Mouse (Mus musculus) forebrain, embryonic 11.5 days (tissue): ENCODE measurements around the gene Uap1. TPM values are rescaled to one million over a fixed set of nuclear protein-coding genes. Genes with fewer than 3 reads are reported as not detected.
"Not testable (repeated sequence)": the region's sequence is repeated elsewhere in the genome, so short reads cannot be mapped to it uniquely, and the experiment has no call there.

ENCODE experiments used
- ATAC-seq: fragments of 200-750 bp; cut with Nextera tagmentation; replicated peaks from 2 replicates; pipeline ENCODE4 v1.8.0; 2017; ENCODE audit warnings: moderate TSS enrichment; ENCODE audit not compliant: low FRiP score
- DNase-seq: peaks from one replicate; pipeline ENCODE4 v3.0.0-alpha.2; 2017; ENCODE audit warnings: low spot score
- H3K27ac ChIP-seq: fragments of 300-500 bp; sonication (generic); 2 replicates; pipeline ENCODE4 v1.5.1; 2014; ENCODE audit warnings: low read depth, low read length
- H3K27me3 ChIP-seq: fragments of 300-500 bp; sonication (generic); 2 replicates; pipeline ENCODE4 v1.6.1; 2014; ENCODE audit warnings: mild to moderate bottlenecking, low read length, mixed read lengths; ENCODE audit not compliant: control insufficient read depth, insufficient read depth
- H3K36me3 ChIP-seq: fragments of 300-500 bp; sonication (generic); 2 replicates; pipeline ENCODE4 v1.6.1; 2014; ENCODE audit warnings: mild to moderate bottlenecking, low read length, moderate library complexity, mixed read lengths; ENCODE audit not compliant: control insufficient read depth, insufficient read depth
- H3K4me1 ChIP-seq: fragments of 300-500 bp; sonication (generic); replicated peaks from 2 replicates; pipeline ENCODE4 v1.6.1; 2014; ENCODE audit warnings: low read length, mixed read lengths; ENCODE audit not compliant: control insufficient read depth, insufficient read depth
- H3K4me2 ChIP-seq: fragments of 300-500 bp; sonication (generic); 2 replicates; pipeline ENCODE4 v1.6.1; 2014; ENCODE audit warnings: low read depth, mild to moderate bottlenecking, low read length, moderate library complexity, mixed read lengths; ENCODE audit not compliant: severe bottlenecking
- H3K4me3 ChIP-seq: fragments of 300-500 bp; sonication (generic); 2 replicates; pipeline ENCODE4 v1.5.1; 2014; ENCODE audit warnings: low read depth, low read length
- H3K9ac ChIP-seq: fragments of 300-500 bp; sonication (generic); 2 replicates; pipeline ENCODE4 v1.6.1; 2014; ENCODE audit warnings: low read length
- H3K9me3 ChIP-seq: fragments of 300-500 bp; sonication (generic); 2 replicates; pipeline ENCODE4 v1.6.1; 2016; ENCODE audit warnings: low read length, mixed read lengths; ENCODE audit not compliant: control insufficient read depth
- WGBS: fragments of 180-500 bp; shearing (Covaris S2); extraction: QIAGEN DNeasy Blood & Tissue Kit; methylation state at CpG from one replicate; pipeline ENCODE4 v1.1.7; 2014; 5-methylcytosine and 5-hydroxymethylcytosine counted together
- polyA plus RNA-seq: library from polyadenylated mRNA; unstranded; fragments of >200 nt; fragmentation: Nextera tagmentation; extraction: Ambion mirVana; gene quantifications from 2 replicates; pipeline ENCODE4 v1.2.1, GENCODE M21; 2014

The Uap1 gene
- polyA plus RNA-seq, 1 experiment from 2014 or later: 65.7 TPM

GRCm38 (mm10) chr1:170113616-170114015 is 61.1 kb downstream of the Uap1 start:
- 91% methylated on average over 6 of the region's 6 CpGs for whole genome bisulfite sequencing
- Histone ChIP-seq H3K9ac (no peak overlapping the region), H3K4me1 (no peaks in the 10 kb centered on the region), H3K27me3 (no peaks in the 10 kb centered on the region), H3K9me3 (no peaks in the 10 kb centered on the region), H3K4me3 (no peak overlapping the region), H3K4me2 (no peak overlapping the region), H3K36me3 (no peaks in the 10 kb centered on the region), H3K27ac (no peak overlapping the region)
- DNase-seq (no peak), ATAC-seq (no peak)

GRCm38 (mm10) chr1:170112261-170112660 is 62.5 kb downstream of the Uap1 start:
- H3K27me3 ChIP-seq: no peaks in the 10 kb centered on the region
- no peak overlapping the region for H3K9ac ChIP-seq
- H3K4me3 ChIP-seq: no peak overlapping the region
- no peak for ATAC-seq
- no peaks in the 10 kb centered on the region for H3K9me3 ChIP-seq
- no peaks in the 10 kb centered on the region for H3K4me1 ChIP-seq
- DNase-seq: no peak
- no peaks in the 10 kb centered on the region for H3K36me3 ChIP-seq
- H3K4me2 ChIP-seq: no peak overlapping the region
- WGBS: 90% methylated on average over 10 of the region's 10 CpGs
- no peak overlapping the region for H3K27ac ChIP-seq

GRCm38 (mm10) chr1:170111651-170112226 is 63.0 kb downstream of the Uap1 start:
- DNase-seq: no peak
- no peak overlapping the region for H3K4me3 ChIP-seq
- no peaks in the 10 kb centered on the region for H3K27me3 ChIP-seq
- H3K36me3 ChIP-seq: no peaks in the 10 kb centered on the region
- H3K4me2 ChIP-seq: no peak overlapping the region
- no peak overlapping the region for H3K27ac ChIP-seq
- WGBS: 79% methylated on average over 16 of the region's 16 CpGs
- H3K9me3 ChIP-seq: no peaks in the 10 kb centered on the region
- H3K9ac ChIP-seq: no peak overlapping the region
- H3K4me1 ChIP-seq: no peaks in the 10 kb centered on the region
- ATAC-seq: no peak

GRCm38 (mm10) chr1:170110516-170111332 is 64.0 kb downstream of the Uap1 start, which contains the start of gene Ddr2:
Ddr2 (minus strand) TSS chr1:170110762.
- H3K27ac ChIP-seq: peak within 1 kb of the TSS; percentile 14; the same call in 1 of the 2 replicates

DNA sequence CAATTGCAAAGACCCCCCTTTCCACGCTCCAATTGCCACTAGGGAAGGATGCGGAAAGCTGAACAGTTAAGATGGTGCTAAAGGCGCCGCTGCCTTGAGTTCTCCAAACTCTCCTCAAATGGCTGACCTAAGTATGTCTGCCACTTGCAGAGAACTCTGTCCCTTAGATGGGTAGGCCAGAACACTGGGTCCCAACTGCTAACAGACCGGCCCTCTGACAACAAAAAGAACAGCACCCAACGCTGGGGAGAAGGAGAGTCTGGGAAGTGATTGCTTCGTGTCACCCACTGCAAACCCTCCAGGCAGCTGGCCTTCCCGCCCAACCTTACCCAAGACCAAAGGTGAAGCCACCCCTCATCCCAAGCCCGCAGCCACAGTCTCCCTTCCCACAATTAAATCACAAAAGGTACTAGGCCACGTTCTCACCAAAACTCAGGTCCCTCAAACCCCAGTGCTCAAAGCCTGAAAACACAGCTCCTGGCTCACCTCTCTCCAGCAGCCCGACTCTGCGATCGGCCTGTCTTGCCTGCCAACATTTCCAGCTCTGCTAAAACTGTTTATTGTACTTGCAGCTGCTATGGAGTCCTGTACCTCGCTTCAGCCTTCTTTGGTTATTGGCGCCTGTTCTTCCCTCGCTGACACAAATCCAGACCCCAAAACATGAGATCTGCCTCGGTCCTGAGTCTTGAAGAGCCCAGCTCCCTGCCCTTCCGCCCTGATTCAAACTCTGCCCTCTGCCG is 64.8 kb downstream of the Uap1 start:
- DNase-seq (no peak), ATAC-seq (no peak)
- no peaks in the 10 kb centered on the region for H3K36me3 ChIP-seq
- H3K4me1 ChIP-seq: no peaks in the 10 kb centered on the region
- peak overlapping the region; percentile 14; the same call in 1 of the 2 replicates for H3K27ac ChIP-seq
- peak overlapping the region; percentile 11; the same call in 1 of the 2 replicates for H3K4me3 ChIP-seq
- 80% methylated on average over 19 of the region's 19 CpGs for WGBS
- H3K9ac ChIP-seq: no peak overlapping the region; the same call in 1 of the 2 replicates
- H3K9me3 ChIP-seq: no peaks in the 10 kb centered on the region
- H3K27me3 ChIP-seq: no peaks in the 10 kb centered on the region
- no peak overlapping the region for H3K4me2 ChIP-seq

More at GRCm38 (mm10) chr1:170110516-170111332, 64.0 kb downstream of the Uap1 start, which contains the start of gene Ddr2:
- no peak for ATAC-seq
- Histone ChIP-seq H3K4me3 (peak within 1 kb of the TSS; percentile 11; the same call in 1 of the 2 replicates), H3K4me1 (no peaks in the 10 kb centered on the region), H3K9ac (no peak within 1 kb of the TSS; the same call in 1 of the 2 replicates), H3K4me2 (no peak within 1 kb of the TSS), H3K27me3 (no peaks in the 10 kb centered on the region), H3K36me3 (no peaks in the 10 kb centered on the region), H3K9me3 (no peaks in the 10 kb centered on the region)
- 74% methylated on average over 17 of the region's 17 CpGs for WGBS
- no peak for DNase-seq

DNA sequence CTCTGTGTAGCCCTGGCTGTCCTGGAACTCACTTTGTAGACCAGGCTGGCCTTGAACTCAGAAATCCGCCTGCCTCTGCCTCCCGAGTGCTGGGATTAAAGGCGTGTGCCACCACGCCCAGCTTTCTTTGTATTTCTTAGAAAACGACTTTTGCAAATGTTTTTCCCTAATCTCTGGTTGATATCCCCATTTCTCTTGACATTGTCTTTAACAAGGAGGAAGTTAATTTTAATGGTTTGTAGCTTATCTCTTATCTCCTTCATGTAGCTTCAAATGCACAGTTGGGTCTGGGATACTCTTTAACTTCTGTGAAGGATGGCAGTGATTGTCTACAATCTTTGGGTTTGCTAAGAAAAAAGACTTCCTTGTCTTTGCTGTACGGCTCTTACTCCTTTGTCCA is 71.9 kb downstream of the Uap1 start:
- not testable (repeated sequence) for H3K4me3 ChIP-seq, H3K27me3 ChIP-seq, DNase-seq, H3K9me3 ChIP-seq, H3K4me2 ChIP-seq, H3K9ac ChIP-seq, H3K36me3 ChIP-seq, H3K4me1 ChIP-seq, ATAC-seq, H3K27ac ChIP-seq
- 92% methylated on average over 6 of the region's 6 CpGs for WGBS

Other genes starting within 250 kb of the Uap1 start
- gene Ccdc190, start 246.3 kb downstream of the Uap1 start, polyA plus RNA-seq: 0.55 and 0.63 TPM in 2 replicates
- 20.8 and 20.9 TPM in 2 replicates for gene Hsd17b7, start 205.7 kb downstream of the Uap1 start, polyA plus RNA-seq
- gene Ddr2, start 64.2 kb downstream of the Uap1 start, polyA plus RNA-seq: 23.5 and 27.3 TPM in 2 replicates
- gene Uhmk1, start 40.4 kb upstream of the Uap1 start, polyA plus RNA-seq: 16.7 TPM in 2 replicates
- 0.07 TPM in 1 of 2 replicates, not detected in the other for gene Sh2d1b2, start 57.8 kb upstream of the Uap1 start, polyA plus RNA-seq
- not detected in 2 replicates for gene Sh2d1b1, start 102.4 kb upstream of the Uap1 start, polyA plus RNA-seq
- gene Gm7694, start 131.4 kb upstream of the Uap1 start, polyA plus RNA-seq: 4.5 and 6.6 TPM in 2 replicates
- gene Spata46, start 133.8 kb upstream of the Uap1 start, polyA plus RNA-seq: 1.6 and 3.2 TPM in 2 replicates